Mouse (Mus musculus) brain, adult 2 months (tissue): ENCODE measurements around the gene Rsbn1.

Source experiments
- DNase-seq: peaks from one replicate; pipeline ENCODE4 v3.0.0; 2011; ENCODE audit warnings: low read depth, low spot score

Rsbn1 gene

DNA sequence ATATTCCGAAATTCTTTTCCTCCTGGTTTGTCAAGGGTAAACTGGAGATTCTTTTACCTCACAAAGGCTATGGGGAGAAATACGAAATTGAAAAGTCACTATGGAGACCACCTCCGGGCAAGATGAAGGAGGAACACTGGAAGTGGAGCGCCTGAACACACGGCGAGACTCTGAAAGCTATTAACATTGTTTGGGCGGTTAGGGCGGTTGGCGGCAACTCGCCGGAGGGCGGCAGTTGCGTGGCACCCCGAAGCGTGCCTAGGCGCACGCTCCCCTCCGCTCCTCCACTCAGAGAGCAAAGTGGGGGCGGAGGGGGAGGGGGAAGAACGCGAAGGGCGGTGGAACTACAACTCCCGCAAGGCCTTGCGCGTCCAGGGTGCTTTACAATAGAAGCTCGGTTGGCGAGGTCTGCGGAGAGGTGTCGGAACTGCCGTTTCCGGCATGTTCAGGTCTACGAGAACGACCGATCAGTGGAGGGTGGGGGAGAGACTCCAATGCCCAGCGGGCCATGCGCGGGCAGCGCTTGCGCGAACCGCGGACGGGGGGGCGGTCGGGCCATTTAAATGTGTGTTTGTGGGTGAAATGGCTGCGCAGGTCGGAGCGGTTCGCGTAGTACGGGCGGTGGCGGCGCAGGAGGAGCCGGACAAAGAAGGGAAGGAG lies at the start of gene Rsbn1:
TSS of gene Rsbn1 (plus strand) at position 111 of the 660 bp plus-strand sequence.
- peak; percentile 100 for DNase-seq

DNA sequence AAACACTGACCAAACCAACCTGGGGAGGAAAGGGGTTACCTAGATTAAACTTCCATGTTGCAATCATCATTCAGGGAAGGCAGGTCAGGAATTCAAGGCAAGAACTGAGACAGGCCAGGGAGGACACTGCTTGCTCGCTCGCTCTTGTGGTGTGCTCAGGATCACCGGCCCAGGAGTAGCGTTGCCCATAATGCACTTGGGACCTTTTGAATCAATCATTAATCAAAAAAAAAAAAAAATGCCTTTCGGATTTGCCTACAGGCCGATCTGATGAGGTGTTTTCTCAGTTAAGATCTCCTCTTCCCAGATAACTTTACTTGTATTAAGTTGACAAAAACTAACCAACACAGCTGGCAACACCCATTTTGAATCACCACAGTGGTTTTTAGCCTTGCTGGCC lies 49.7 kb upstream of the Rsbn1 start:
- DNase-seq, result no peak

DNA sequence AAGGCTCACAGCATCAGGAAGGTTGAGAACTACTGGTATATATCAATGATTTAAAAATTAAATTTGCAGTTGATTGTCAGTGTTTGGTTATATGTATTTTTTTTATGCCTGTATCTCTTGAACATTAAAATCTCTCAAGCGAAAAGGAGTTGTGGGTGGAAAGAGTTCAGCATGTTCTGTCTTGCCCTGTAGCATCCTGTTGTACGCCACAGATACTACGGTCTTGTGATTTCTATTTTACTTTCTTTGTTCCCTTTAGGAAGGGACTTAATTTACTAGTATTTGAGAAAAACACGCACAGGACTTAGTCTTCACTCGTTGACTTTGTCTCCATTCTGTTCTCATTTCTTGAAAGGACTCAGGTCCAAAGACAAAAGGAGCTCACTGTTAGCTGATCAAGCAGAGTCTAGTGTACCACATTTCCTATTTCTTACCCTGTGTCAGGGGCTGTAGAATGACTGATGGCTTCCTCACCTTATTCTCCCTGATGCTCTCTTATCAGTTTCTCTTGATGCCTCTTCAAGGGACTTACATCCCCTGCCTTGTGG lies 46.4 kb upstream of the Rsbn1 start:
- no peak for DNase-seq

DNA sequence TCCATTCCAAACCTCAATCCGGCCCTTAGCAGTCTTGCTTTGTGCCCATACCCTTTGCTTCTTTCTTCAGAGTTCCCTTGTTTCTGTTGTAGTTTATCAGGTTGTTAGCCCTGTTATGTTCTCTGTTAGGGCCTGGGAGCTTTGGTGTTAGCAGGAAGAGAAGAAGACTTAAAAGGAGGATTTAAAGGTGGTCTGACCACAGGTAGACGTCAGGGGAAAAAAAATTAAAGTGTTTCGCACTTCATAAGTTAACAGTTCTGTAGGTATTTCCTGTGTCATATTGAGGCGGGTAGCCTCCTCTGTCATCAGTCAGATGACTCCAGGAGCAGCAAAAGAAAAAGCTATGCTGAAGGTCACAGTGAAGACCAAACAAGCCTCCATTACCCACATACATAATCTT lies 45.9 kb upstream of the Rsbn1 start:
- DNase-seq, result no peak

DNA sequence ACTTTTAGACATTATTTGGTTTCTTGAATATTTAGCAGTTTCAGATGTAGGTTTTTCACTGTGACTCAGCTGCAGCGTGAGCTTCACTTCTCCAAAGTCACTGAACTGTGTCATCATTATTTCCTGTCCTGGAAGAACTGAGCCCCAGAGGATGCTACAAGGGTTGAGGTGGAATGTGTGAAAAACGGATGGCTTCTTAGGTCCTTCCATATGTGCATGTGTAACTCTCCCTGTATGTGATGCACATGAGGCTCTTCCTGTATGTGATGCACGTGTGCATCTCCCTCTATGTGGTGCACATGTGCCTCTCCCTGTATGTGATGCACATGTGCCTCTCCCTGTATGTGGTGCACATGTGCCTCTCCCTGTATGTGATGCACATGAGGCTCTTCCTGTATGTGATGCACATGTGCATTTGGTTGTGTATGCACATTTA lies 41.2 kb upstream of the Rsbn1 start:
- DNase-seq, result no peak

- DNase-seq, result no peak
Measured at GRCm38 (mm10) chr3:103874329-103874728, 39.6 kb upstream of the Rsbn1 start.

DNA sequence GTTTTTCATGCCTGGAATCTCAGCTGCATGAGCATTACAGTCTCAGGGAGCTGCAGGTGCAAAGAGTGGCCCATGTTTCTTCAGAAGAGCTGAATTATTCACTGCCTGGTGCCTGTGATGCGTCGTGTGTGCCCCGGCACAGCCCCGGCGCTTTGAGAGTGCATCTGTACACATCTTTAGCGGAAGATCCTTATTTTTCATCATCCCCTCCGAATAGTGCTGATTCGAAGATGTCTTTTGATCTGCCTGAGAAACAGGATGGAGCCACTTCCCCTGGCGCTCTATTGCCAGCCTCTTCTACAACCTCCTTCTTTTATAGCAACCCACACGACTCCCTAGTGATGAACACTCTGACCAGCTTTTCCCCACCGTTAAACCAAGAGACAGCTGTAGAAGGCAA lies 28.0 kb upstream of the Rsbn1 start:
- DNase-seq, result peak; percentile 26

DNA sequence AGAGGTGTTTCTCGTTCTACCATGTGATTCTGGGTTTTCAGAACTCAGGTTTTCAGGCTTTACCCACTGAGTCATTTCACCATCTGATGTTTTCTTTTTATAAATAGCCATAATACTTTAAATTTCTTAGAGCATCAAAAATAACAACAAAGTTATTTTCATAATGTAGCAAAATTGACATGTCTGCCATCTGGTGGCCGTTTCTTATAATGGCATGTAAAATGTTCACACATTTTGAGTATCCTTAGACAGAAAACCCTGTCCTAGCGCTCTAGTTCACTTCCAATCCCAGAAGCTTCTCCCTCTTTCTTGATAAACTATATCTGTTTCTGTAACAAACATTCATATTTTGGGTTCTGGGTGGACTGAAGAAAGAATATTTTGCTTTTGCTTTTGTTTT lies 26.3 kb upstream of the Rsbn1 start:
- peak; percentile 80 for DNase-seq

DNA sequence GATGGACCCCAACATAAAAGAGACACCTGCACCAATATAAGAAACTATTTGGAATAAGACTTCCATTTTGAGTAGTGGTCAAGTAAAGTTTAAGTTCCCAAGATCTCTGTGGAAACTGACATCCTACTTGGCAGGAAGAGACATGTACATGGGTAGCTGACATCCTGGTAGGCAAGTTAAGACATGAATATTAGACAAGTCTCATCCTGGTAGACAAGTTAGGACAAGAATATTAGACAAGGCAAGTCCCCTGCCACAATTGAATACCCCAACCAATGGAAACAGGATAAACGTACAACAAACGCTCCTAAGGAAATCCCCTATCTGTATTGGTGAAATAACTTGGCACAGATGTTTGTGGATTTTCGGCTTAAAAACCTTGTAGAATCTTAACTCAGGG lies 20.5 kb upstream of the Rsbn1 start:
- no peak for DNase-seq

- DNase-seq, result peak; percentile 85
Measured at GRCm38 (mm10) chr3:103904705-103905104, 9.2 kb upstream of the Rsbn1 start.

DNA sequence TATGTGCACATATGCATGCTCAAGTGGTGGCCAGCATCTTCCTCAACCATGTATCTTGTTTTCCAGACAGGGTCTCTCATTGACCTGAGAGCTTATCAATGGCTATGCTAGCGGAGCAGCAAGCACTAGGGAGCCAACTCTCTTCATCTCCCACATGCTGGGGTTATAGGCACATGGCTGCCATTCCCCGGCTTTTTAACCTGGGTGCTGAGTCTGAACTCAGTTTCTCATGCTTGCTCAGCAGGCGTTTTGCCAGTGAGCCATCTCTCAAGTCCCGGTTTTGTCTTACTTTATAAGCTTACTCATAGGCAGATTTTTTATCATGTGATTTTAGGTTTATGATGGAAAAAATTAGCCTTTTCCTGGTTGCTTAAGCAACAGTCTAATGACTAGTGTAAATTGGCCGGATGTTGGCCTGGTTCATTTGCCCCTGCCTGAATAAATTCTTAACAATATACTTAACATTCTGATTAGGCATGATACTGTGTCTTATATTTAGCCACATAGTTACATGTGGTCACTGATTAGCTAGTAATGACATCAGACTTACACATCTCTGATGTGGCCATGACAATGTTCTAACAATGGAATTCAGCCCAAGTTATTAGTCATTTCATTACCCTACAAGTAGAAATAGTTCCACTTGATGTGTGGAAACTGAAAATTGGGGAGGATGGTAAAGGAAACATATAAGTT lies 6.4 kb upstream of the Rsbn1 start:
- DNase-seq, result no peak

GRCm38 (mm10) chr3:103908781-103909180 lies 5.1 kb upstream of the Rsbn1 start:
- DNase-seq, result no peak

DNA sequence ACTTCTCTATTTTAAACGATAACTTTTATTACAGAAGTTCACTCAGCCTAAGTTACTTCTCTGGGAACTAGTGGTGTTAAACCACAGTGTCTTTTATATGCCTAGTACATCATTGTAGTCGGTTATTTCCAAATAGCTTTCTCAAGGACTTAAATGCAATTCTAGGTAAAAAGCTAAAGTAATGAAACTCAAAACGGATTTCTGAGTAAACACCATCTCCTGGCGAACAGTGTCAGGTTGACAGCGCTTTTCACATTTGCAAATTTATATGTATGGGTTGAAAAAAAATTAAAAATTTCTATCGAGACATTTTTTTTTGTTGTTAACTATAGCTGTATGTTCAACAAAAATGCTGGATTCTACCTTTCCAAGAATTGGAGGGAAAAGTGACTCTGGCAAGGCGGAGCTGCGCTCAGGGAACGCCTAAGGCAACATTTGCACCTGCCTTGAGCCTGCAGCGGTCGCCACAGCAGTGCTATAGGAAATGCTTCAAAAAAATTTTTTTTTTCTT lies 414 bp upstream of the Rsbn1 start:
- DNase-seq, result peak; percentile 39

- peak; percentile 54 for DNase-seq
Measured at GRCm38 (mm10) chr3:103914732-103915508, 1.0 kb downstream of the Rsbn1 start.

DNA sequence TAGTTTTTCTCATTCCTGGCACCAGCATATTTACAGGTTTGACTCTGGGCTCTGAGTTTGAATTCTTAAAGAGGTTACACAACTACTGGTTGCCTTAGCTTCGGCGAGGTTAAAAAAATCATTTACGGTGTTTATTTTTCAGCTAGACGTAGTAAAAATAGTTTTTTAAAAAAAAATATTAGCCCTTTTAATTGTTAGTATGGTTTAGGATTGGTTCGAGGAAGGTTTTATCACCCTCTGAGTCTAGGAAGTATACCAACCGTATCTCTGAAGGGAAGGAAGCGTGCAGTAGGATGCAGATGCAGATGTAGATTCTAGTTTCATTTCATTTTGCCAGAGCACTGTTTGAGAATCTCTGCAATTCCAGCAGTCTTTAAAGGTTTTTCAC lies 1.6 kb downstream of the Rsbn1 start:
- no peak for DNase-seq

DNA sequence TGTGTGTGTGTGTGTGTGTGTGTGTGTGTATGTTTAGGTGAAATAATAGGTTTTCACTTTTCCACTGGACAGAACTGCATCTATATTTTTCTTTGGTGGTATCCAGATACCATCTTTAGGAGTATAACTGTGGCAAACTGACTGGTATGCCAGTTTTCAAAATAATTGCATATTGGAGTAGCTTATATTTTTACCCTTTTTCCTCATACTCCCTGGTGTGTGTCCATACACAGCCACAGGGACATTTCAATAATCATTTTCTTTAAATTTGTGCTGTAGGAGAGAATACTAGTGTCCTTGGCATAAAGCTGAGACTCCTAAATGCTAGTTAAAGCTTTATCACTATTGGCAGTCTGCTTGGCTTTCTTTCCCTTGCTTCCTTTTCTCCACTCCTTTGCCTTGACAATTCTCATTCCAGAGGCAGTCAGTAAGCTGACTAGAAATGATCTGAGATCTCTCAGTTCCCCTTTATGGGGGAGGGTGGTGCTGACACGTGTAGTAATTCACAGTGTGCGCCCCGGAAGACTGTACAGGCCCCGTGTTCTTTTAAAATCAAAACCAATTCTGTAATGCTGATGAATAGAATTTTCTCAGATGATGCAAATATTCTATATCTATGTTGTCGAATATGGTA lies 2.4 kb downstream of the Rsbn1 start:
- peak; percentile 35 for DNase-seq

DNA sequence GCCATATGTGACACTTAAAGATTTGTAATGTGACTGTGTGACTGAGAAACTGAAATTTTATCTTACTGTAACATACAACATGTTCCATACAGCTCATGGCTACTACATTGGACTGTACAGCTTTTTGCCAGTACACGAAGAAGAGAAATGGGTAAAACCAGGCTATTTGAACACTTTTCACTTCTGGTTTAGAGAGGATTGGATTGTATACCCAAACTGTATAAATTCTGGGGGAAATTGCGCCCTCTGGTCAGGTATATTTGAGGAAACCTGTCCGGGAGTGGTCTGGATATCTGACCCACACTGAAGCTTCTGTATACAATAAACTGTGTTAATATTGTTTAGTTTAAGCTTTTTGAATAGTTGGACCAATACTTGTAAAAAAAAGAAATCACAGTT lies 2.9 kb downstream of the Rsbn1 start:
- no peak for DNase-seq

DNA sequence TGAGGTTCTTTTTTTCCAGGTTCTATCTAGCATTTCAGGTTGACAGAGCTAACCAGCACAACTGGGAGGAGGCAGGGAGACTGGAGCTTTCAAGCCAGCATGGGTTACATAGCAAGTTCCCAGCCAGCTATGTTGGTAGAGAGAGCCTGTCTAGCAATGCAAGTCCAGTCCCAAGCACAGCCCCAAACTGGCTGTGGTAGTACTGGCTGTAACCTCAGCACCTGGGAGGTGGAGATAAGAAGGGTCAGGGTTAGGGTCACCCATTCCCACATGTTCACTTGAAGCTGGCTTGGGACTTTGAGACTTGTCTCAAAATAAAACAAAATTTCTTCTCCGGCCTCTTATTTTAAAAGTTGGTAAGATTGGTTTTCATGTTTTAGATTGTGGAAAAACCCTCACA lies 6.2 kb downstream of the Rsbn1 start:
- no peak for DNase-seq

- DNase-seq, result no peak
Measured at GRCm38 (mm10) chr3:103925302-103925701, 11.4 kb downstream of the Rsbn1 start.

DNA sequence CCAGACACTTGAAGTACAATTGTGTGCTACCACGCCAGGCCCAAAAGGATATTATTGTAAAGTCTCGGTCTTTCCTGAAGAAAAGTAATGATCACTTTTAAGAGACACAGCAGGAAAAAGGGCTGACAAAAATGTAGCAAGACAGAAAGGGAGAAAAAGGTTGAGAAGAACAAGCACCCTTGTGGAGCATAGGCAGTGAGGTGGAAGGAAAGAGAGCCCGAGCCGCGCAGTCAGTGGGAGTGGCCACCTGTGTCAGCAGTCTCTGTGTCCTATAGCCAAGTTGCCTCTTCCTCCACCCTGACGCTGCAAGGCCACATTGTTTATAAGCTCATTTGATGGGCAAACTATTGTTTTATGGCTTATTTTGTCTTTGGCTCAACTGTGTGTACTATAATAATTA lies 13.6 kb downstream of the Rsbn1 start:
- DNase-seq, result peak; percentile 57

DNA sequence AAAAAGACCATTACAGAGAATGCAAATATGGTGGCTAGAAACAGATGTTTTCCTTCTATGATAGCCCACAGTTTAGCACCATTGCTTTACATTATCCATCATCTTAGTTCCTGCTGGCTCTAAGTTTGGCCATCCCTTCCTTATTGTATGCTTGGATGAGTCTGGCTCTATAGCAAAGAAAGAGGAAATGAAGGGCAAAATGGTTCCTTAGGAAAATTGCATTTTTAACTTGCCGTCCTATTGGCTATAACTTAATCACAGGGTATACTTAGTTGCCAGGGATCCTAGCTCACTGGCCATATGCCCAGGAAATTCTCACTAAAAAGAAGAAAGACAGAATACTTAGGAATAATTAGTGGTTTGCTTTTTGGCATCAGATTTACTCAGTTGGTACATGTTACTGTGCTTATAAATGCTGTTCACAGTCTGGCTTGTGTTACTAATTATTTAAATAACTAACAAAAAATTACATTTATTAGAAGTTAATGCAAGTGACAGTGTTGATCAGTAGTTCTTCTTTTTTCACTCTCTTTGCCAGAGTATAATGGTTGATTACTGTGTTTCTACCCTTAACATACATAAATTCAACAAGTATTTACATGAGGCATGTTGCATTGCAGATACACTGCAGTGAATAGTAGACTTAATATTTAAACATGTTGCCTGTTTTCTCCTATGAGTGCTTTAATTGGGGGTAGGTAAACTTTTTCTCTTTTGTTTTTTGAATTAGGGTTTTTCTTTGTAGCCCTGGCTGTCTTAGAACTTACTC lies 31.1 kb downstream of the Rsbn1 start:
- peak; percentile 77 for DNase-seq
